Mouse (Mus musculus) layer of hippocampus, adult 9-10 months (tissue): Measurements from ENCODE around the gene Cpne5.
"Not testable (repeated sequence)": the region's sequence is repeated elsewhere in the genome, so short reads cannot be mapped to it uniquely, and the experiment has no call there.

Experiments
- DNase-seq: peaks from one replicate; pipeline ENCODE4 v3.0.0; 2022; ENCODE audit warnings: low spot score

The Cpne5 gene

GRCm38 (mm10) chr17:29136236-29136635 lies 101.7 kb downstream of the Cpne5 start:
- no peak for DNase-seq

- no peak for DNase-seq
Measured at GRCm38 (mm10) chr17:29135066-29135465, 102.9 kb downstream of the Cpne5 start.

GRCm38 (mm10) chr17:29129341-29129740 lies 108.6 kb downstream of the Cpne5 start:
- no peak for DNase-seq

GRCm38 (mm10) chr17:29126561-29126960 lies 111.4 kb downstream of the Cpne5 start:
- DNase-seq = no peak

- DNase-seq = no peak
Measured at GRCm38 (mm10) chr17:29123578-29124174, 114.3 kb downstream of the Cpne5 start.

GRCm38 (mm10) chr17:29122817-29123216 lies 115.2 kb downstream of the Cpne5 start:
- no peak for DNase-seq

- no peak for DNase-seq
Measured at GRCm38 (mm10) chr17:29120666-29121065, 117.3 kb downstream of the Cpne5 start.

GRCm38 (mm10) chr17:29118057-29118456 lies 119.9 kb downstream of the Cpne5 start:
- DNase-seq = no peak

- DNase-seq = no peak
Measured at GRCm38 (mm10) chr17:29117006-29117648, 120.8 kb downstream of the Cpne5 start.

GRCm38 (mm10) chr17:29116023-29116422 lies 121.9 kb downstream of the Cpne5 start:
- no peak for DNase-seq

GRCm38 (mm10) chr17:29113591-29114352 lies 124.2 kb downstream of the Cpne5 start, which contains the start of gene Rab44:
Gene Rab44 (plus strand): TSS chr17:29114145.
- DNase-seq = no peak

GRCm38 (mm10) chr17:29111332-29111731 lies 126.6 kb downstream of the Cpne5 start:
- DNase-seq = no peak

GRCm38 (mm10) chr17:29110356-29110755 lies 127.6 kb downstream of the Cpne5 start:
- DNase-seq = not testable (repeated sequence)
